Mouse (Mus musculus) B cell, adult 2 months (primary cell): ENCODE results near the gene Ercc1.

ENCODE experiments used
- DNase-seq, 2 experiments: peaks; one replicate each; pipeline ENCODE4 v3.0.0; 2022

Ercc1 gene

DNA sequence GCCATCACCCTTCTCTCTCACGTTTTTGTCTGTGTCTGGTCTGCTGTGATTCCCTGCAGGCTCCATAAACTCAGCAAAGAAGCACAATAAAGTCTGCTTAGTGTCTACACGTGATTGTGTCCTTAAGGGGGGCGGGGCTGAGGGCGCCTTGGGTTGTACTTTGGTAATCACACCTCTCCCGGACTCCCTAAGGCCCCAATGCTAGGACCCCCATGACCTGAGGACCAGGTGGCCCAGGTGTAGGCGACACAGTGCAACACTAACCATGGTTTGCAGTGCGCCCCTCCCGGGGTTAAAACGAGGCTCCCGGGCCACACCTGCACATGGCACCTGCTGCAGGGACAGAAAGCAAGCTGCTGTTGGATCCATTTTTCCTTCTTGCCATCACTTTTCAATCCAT is 3.3 kb upstream of the Ercc1 start:
- DNase-seq: no peak

GRCm38 (mm10) chr7:19341761-19342409 is 2.7 kb upstream of the Ercc1 start:
- peak; percentile 51 to 57 for DNase-seq

DNA sequence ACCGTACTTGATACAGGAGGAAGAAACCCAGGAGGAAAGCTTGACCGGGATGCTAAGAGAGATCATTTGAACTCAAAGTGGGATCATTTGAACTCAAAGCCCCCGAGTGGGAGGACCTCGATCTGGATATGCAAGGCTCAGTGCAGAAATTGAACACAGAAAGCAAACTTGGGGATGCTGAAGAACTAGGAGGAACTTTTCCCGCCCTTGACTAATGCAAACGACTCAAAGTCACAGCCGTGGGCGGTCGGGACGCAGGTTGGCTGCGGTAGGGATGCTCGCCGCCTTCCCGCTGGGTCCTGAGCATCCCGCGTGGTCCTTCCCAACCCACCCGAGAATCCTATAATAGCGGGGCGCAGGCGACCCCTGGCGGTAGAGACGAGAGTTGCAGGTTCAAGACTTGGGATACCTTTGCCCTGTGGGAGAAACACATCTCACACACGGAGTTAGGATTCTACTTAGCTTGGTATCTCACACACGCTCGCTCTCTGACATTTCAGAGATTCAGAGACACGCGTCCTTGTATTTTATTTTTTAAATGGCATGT is 2.0 kb upstream of the Ercc1 start:
- peak; percentile 89 to 90 for DNase-seq

DNA sequence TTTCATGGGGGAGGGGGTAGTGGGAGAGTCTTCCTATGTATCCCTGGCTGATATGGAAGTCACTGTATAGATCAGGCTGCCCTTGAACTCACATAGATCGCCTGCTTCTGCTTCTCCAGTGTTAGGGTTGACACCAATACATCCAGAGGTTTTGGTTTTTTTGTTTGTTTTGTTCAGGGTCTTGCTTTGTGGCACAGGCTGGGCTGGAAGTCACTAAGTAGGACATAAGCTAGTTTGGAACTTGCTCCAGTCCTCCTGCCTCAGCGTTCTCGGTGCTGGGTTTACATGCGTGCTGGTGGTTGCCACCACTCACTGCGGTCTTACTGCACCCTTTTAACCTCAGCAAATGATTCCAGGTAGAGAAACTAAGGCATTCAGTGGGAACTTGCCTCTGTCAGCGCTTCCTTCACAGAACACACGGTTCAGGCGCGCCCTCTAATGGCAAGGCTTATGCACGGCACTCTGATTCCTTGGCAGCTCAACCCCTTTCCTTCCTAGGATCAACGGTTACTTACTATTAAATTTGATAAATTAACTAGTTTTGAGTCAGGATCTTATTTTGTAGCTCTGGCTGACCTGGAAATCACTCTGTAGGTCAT is 1.3 kb upstream of the Ercc1 start:
- DNase-seq: peak; percentile 81 to 82

GRCm38 (mm10) chr7:19344938-19345471 is 427 bp downstream of the Ercc1 start:
- DNase-seq: peak; percentile 98

DNA sequence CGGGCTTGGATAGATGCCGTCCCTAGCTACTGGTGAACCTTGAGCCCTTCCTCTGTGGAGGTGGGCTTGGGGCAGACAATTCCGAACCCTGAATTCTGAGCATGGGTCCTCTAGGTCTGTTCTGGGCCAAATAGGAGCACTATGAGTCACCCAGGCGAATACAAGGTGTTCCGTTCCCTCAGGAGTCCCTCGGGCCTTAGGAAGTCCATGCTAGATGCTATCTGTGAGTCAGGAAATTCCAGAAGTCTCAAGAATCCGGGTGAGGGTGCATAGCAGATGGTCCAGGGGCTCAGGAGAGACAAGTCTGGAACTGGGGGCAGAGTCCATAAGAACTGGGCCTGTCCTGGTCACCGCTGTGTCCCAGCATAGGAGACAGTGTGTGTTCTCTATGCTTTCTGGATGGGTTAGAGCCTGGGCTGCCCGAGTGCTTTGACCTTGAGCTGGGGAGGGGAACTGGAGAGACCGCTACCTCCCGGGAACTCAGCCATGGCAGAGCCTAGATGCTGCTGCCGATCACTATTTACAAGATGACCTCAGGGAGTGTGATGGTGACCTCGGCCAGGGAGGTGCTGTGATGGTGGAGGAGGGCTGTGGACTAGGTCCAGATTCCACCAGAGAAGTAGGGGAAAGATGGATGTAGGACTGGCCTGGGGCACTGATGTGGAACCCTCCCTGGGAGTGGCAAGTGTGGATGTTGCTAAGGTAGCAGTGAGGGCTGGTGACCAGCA is 4.8 kb downstream of the Ercc1 start:
- DNase-seq: no peak

DNA sequence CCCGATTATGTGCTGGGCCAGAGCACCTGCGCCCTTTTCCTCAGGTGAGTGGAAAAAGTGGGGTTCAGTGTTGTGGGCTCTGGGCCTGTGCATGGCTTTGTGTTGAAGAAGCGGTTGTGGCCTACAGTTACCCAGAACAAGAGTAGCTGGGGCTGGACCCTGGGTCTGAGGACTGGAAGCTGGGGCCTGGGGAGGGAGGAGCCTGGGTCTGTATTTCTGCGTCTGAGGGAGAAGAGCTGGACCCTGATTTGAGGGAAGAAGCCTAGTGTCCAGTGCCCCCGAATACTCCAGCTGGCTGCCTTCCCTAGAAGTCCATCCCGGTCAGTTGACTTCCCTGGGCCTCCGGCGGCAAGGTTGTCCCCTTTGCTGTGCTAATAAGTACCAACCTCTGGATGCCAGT is 5.6 kb downstream of the Ercc1 start:
- DNase-seq: no peak

DNA sequence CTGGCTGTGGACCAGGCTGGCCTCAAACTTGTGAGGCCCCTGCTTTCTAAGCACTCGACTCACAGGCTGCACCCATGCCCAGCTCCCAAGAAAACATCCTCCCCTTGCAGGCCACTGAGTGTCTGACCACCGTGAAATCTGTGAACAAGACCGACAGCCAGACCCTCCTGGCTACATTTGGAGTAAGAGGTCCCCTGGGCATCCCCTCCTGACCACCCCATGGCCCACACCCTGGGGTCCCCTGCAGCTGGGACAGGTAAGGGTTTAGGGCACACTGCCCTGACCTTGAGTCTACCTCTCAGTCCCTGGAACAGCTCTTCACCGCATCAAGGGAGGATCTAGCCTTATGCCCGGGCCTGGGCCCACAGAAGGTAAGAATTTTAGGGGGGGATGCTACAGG is 10.4 kb downstream of the Ercc1 start:
- DNase-seq: no peak

- DNase-seq: no peak
These were observed 11.7 kb downstream of the Ercc1 start for GRCm38 (mm10) chr7:19356311-19356710.

DNA sequence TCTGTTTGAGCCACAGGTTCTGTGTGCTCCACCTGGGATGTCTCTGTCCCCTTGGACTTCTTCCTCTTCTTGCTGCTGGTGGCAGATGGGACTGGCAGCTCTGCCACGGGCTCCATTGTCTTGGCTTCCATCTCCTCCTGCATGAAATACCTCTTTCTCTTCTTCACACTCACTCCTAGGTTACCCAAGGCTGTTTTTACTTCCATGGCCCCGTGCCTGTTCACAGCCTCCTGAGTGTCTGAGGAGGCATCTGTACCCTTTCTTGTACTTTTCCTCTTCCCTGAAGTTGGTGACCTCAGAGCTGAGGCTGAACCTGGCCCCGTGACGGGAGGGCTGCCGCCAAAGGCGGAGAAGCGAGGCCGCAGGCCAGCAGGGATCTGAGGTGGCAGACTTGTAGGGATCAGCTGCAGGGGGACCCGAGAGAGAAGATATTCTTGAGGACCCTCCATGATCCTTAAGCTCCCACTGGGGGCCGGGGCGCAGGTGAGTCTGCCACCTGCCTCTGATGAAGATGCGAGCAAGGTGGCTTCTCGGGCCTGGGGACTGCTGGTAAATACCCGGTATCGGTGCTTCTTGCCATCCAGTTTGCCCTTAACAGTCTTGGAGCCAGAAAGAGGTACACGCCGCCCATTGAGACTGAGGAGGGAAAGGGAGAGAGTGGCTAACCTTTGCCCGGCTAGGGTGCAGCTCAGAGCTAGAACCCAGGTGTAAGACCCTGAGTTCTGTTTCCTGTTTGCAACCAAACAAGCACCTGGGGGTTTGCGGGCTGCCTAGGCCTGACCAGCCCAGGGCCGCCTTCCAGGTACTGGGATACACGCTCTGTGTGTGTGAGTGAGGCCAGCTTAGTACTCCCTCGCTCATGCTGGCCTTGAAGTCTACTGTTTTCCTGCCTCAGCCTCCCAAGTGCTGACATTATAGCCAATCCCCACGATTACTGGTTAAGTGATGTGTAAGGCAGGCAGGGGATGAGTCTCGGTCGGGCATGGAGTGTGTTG is 13.1 kb downstream of the Ercc1 start:
- no peak for DNase-seq

- no peak for DNase-seq
These were observed 14.1 kb downstream of the Ercc1 start for GRCm38 (mm10) chr7:19358634-19359033.

GRCm38 (mm10) chr7:19359299-19359891 is 14.8 kb downstream of the Ercc1 start, which contains the start of the genes Cd3eap and Ppp1r13l:
Gene Cd3eap (minus strand): TSS chr7:19359483.
Gene Ppp1r13l (plus strand): TSS chr7:19359749.
- peak; percentile 91 for DNase-seq

GRCm38 (mm10) chr7:19359892-19360641 is 15.5 kb downstream of the Ercc1 start:
- peak; percentile 73 to 74 for DNase-seq

DNA sequence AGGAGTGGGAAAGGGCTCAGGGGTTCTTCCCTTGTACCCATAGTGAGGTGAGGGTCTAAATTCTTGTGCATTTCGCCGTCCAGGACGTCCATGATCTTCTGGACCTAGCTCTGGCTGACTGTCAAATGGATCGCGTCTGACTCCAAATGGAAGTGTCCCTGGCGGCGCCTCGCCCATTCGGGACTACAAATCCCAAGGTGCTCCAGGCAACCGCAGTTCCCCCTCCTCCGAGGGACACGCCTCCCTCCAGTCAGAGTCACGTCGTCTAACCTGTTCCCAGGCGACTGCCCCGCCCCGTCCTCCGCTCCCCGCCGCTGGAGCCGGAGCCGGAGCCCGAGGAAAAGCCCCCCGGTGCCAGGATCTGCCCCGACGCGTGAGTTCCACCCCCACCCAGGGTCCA is 16.4 kb downstream of the Ercc1 start:
- peak; percentile 46 to 57 for DNase-seq

DNA sequence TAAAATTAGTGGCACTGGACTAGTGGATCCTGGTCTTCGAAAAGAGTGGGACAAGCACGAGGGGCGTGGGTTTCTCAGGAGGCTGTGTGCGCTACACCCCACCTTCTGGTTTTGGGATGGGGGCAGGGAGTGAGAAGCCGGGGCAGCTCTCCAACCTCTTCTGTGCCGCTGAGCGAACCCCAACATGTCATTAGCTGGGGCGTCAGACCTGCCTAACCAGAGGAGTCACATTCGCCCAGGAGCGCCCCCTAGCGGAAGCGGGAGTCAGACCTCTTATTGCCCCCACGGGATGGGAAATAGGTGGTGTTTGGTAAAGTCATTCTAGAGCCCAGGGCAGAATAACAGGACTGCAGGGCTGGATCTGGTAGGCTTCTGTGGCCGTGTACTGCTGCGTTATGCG is 17.1 kb downstream of the Ercc1 start:
- DNase-seq: peak; percentile 93

DNA sequence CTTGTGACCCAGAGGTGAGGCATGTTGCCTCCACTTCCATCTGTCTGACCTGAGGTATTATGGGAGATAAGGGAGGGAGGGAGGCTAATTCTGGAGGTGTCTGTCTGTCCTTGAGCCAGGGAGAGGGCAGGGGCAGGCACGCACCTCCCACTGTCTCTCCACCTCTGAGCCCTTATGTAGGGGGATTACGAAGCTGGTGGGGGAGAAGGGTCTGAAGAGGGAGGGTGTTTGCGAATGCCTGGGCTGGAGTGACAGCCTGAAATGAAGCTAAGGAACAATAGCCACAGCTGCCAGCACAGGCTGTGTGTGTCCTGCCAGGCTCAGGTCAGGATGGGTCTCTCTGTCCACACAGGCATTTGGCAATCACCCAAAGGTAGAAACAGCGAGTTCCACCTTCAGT is 17.7 kb downstream of the Ercc1 start:
- no peak for DNase-seq

DNA sequence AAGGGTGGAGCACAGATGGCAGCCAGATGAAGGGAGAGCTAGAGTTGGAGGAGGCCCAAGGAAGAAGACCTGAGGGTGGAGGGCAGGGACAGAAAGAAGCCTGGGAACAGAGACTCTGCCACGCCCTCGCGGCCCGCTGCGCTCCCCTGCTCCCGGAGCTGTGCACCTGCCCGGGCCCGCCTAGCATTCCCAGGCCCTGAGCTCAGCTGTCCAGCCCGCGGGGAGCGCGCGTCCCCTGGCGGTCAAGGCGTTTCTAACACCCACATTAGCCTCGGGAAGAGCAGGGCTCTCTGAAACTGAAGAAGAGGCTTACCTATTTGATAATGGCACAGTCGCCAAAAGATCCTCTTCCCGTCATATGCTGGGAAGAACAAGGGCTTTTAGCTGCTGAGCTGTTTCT is 19.3 kb downstream of the Ercc1 start:
- peak; percentile 83 to 84 for DNase-seq

GRCm38 (mm10) chr7:19365376-19365775 is 20.8 kb downstream of the Ercc1 start:
- no peak for DNase-seq

DNA sequence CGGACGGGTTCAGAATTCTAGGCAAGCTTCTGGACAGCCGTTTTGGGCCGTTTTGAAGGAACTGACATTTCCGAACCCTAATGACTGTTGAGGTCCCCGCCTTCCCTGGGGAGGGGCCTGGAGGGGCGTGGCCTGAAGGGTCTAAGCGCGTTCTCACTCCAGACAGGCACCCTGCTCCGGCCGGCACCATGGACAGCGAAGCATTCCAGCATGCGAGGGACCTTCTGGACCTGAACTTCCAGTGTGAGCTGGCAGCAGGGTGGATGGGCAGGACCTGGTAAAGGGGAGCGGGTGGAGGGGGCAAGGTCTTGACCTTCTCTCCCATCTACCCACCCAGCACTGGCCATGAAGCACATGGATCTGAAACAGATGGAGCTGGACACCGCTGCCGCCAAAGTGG is 23.8 kb downstream of the Ercc1 start:
- DNase-seq: no peak

GRCm38 (mm10) chr7:19369823-19370425 is 25.3 kb downstream of the Ercc1 start:
- peak; percentile 80 to 81 for DNase-seq

- DNase-seq: no peak
These were observed 28.8 kb downstream of the Ercc1 start for GRCm38 (mm10) chr7:19373367-19373766.
